Mouse (Mus musculus): ENCODE measurements around the gene Misp. TPM values are rescaled to one million over a fixed set of nuclear protein-coding genes. Genes with fewer than 3 reads are reported as not detected.

Misp gene
- not detected for polyA plus RNA-seq (2015; fragmentation: Illumina TruSeq; extraction: RNeasy Lipid Tissue Mini Kit (QIAGEN cat#74804); ENCODE audit: insufficient read depth, low replicate concordance)

GRCm38 (mm10) chr10:79820782-79821181, at the start of gene Misp:
Misp (plus strand) TSS chr10:79820989.

DNA sequence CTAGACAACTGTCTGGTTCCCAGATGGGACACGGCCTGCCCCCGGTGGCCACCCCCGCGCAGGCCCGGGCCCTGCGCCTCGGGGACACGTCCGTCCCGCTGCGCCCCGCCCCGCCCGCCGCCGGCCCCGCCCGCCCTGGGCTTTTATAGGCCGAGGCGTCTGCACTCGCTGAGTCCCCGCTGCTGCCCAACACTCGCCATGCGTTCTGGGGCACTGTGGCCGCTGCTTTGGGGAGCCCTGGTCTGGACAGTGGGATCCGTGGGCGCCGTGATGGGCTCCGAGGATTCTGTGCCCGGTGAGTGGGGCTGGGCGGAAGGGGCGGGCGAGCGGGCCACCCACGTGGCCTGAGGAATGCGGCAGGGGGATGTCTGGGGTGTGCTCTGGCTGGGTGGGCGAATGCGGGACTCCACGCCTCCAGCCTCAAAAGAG, 43.7 kb upstream of the Misp start, which contains the start of gene Fstl3:
Gene Fstl3 (plus strand): TSS at position 170 of the 429 bp plus-strand sequence.

DNA sequence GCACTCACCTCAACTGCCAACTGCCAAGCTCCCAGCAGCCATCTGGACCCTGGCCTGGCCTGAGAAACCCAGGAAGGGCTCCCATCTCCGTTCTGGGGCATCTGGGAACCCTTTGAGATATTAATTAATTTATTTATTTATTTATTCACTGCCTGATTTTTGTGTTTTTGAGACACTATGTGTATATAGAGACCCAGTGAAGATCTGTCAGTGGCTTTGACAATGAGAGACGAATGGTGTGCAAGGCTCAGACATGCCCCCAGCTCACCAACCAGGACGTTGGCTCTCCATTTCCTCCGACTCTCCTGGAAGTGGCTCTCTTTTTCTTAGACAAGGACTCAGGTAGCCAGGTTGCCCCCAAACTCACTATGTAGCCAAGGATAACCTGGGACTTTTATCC, 29.9 kb upstream of the Misp start, which contains the start of gene Prss57:
Gene Prss57 (minus strand): TSS at position 101 of the 400 bp plus-strand sequence.

GRCm38 (mm10) chr10:79793051-79793737, 27.6 kb upstream of the Misp start, which contains the start of gene Palm:
Palm (plus strand) TSS chr10:79793572.

GRCm38 (mm10) chr10:79853860-79854795, 33.3 kb downstream of the Misp start, which contains the start of gene Ptbp1:
Ptbp1 (plus strand) TSS chr10:79854427.

GRCm38 (mm10) chr10:79874290-79874862, 53.6 kb downstream of the Misp start, which contains the start of the genes Prtn3 and Plppr3:
Prtn3 (plus strand) TSS chr10:79874476.
Plppr3 (minus strand) TSS chr10:79874634.

Other genes with a start within 250 kb of the Misp start
- not detected for gene Theg, start 233.7 kb upstream of the Misp start, polyA plus RNA-seq (2015; fragmentation: Illumina TruSeq; extraction: RNeasy Lipid Tissue Mini Kit (QIAGEN cat#74804); ENCODE audit: insufficient read depth, low replicate concordance)
- gene C2cd4c, start 207.0 kb upstream of the Misp start, polyA plus RNA-seq (2015; fragmentation: Illumina TruSeq; extraction: RNeasy Lipid Tissue Mini Kit (QIAGEN cat#74804); ENCODE audit: insufficient read depth, low replicate concordance): not detected
- gene Shc2, start 183.1 kb upstream of the Misp start, polyA plus RNA-seq (2015; fragmentation: Illumina TruSeq; extraction: RNeasy Lipid Tissue Mini Kit (QIAGEN cat#74804); ENCODE audit: insufficient read depth, low replicate concordance): 0.62 TPM
- gene Odf3l2, start 175.3 kb upstream of the Misp start, polyA plus RNA-seq (2015; fragmentation: Illumina TruSeq; extraction: RNeasy Lipid Tissue Mini Kit (QIAGEN cat#74804); ENCODE audit: insufficient read depth, low replicate concordance): not detected
- gene Madcam1, start 156.4 kb upstream of the Misp start, polyA plus RNA-seq (2015; fragmentation: Illumina TruSeq; extraction: RNeasy Lipid Tissue Mini Kit (QIAGEN cat#74804); ENCODE audit: insufficient read depth, low replicate concordance): 8.2 TPM
- gene Tpgs1, start 151.6 kb upstream of the Misp start, polyA plus RNA-seq (2015; fragmentation: Illumina TruSeq; extraction: RNeasy Lipid Tissue Mini Kit (QIAGEN cat#74804); ENCODE audit: insufficient read depth, low replicate concordance): 6.4 TPM
- gene Cdc34, start 138.8 kb upstream of the Misp start, polyA plus RNA-seq (2015; fragmentation: Illumina TruSeq; extraction: RNeasy Lipid Tissue Mini Kit (QIAGEN cat#74804); ENCODE audit: insufficient read depth, low replicate concordance): 43.0 TPM
- gene Gzmm, start 132.0 kb upstream of the Misp start, polyA plus RNA-seq (2015; fragmentation: Illumina TruSeq; extraction: RNeasy Lipid Tissue Mini Kit (QIAGEN cat#74804); ENCODE audit: insufficient read depth, low replicate concordance): 1.5 TPM
- gene Bsg, start 116.5 kb upstream of the Misp start, polyA plus RNA-seq (2015; fragmentation: Illumina TruSeq; extraction: RNeasy Lipid Tissue Mini Kit (QIAGEN cat#74804); ENCODE audit: insufficient read depth, low replicate concordance): 159 TPM
- gene Hcn2, start 104.4 kb upstream of the Misp start, polyA plus RNA-seq (2015; fragmentation: Illumina TruSeq; extraction: RNeasy Lipid Tissue Mini Kit (QIAGEN cat#74804); ENCODE audit: insufficient read depth, low replicate concordance): not detected
- 16.0 TPM for gene Polrmt, start 74.4 kb upstream of the Misp start, polyA plus RNA-seq (2015; fragmentation: Illumina TruSeq; extraction: RNeasy Lipid Tissue Mini Kit (QIAGEN cat#74804); ENCODE audit: insufficient read depth, low replicate concordance)
- not detected for gene Fgf22, start 65.9 kb upstream of the Misp start, polyA plus RNA-seq (2015; fragmentation: Illumina TruSeq; extraction: RNeasy Lipid Tissue Mini Kit (QIAGEN cat#74804); ENCODE audit: insufficient read depth, low replicate concordance)
- gene Rnf126, start 54.0 kb upstream of the Misp start, polyA plus RNA-seq (2015; fragmentation: Illumina TruSeq; extraction: RNeasy Lipid Tissue Mini Kit (QIAGEN cat#74804); ENCODE audit: insufficient read depth, low replicate concordance): 5.5 TPM
- 1.2 TPM for gene Fstl3, start 43.7 kb upstream of the Misp start, polyA plus RNA-seq (2015; fragmentation: Illumina TruSeq; extraction: RNeasy Lipid Tissue Mini Kit (QIAGEN cat#74804); ENCODE audit: insufficient read depth, low replicate concordance)
- gene Prss57, start 30.0 kb upstream of the Misp start, polyA plus RNA-seq (2015; fragmentation: Illumina TruSeq; extraction: RNeasy Lipid Tissue Mini Kit (QIAGEN cat#74804); ENCODE audit: insufficient read depth, low replicate concordance): 0.25 TPM
- 3.1 TPM for gene Palm, start 27.4 kb upstream of the Misp start, polyA plus RNA-seq (2015; fragmentation: Illumina TruSeq; extraction: RNeasy Lipid Tissue Mini Kit (QIAGEN cat#74804); ENCODE audit: insufficient read depth, low replicate concordance)
- 156 TPM for gene Ptbp1, start 33.4 kb downstream of the Misp start, polyA plus RNA-seq (2015; fragmentation: Illumina TruSeq; extraction: RNeasy Lipid Tissue Mini Kit (QIAGEN cat#74804); ENCODE audit: insufficient read depth, low replicate concordance)
- gene Prtn3, start 53.5 kb downstream of the Misp start, polyA plus RNA-seq (2015; fragmentation: Illumina TruSeq; extraction: RNeasy Lipid Tissue Mini Kit (QIAGEN cat#74804); ENCODE audit: insufficient read depth, low replicate concordance): not detected
- 0.47 TPM for gene Plppr3, start 53.6 kb downstream of the Misp start, polyA plus RNA-seq (2015; fragmentation: Illumina TruSeq; extraction: RNeasy Lipid Tissue Mini Kit (QIAGEN cat#74804); ENCODE audit: insufficient read depth, low replicate concordance)
- 0.35 TPM for gene Elane, start 65.3 kb downstream of the Misp start, polyA plus RNA-seq (2015; fragmentation: Illumina TruSeq; extraction: RNeasy Lipid Tissue Mini Kit (QIAGEN cat#74804); ENCODE audit: insufficient read depth, low replicate concordance)
- gene Cfd, start 69.9 kb downstream of the Misp start, polyA plus RNA-seq (2015; fragmentation: Illumina TruSeq; extraction: RNeasy Lipid Tissue Mini Kit (QIAGEN cat#74804); ENCODE audit: insufficient read depth, low replicate concordance): 1.0 TPM
- 3.4 TPM for gene Med16, start 87.9 kb downstream of the Misp start, polyA plus RNA-seq (2015; fragmentation: Illumina TruSeq; extraction: RNeasy Lipid Tissue Mini Kit (QIAGEN cat#74804); ENCODE audit: insufficient read depth, low replicate concordance)
- not detected for gene Gm26602, start 89.9 kb downstream of the Misp start, polyA plus RNA-seq (2015; fragmentation: Illumina TruSeq; extraction: RNeasy Lipid Tissue Mini Kit (QIAGEN cat#74804); ENCODE audit: insufficient read depth, low replicate concordance)
- 0.33 TPM for gene Kiss1r, start 96.0 kb downstream of the Misp start, polyA plus RNA-seq (2015; fragmentation: Illumina TruSeq; extraction: RNeasy Lipid Tissue Mini Kit (QIAGEN cat#74804); ENCODE audit: insufficient read depth, low replicate concordance)
- 52.3 TPM for gene R3hdm4, start 100.2 kb downstream of the Misp start, polyA plus RNA-seq (2015; fragmentation: Illumina TruSeq; extraction: RNeasy Lipid Tissue Mini Kit (QIAGEN cat#74804); ENCODE audit: insufficient read depth, low replicate concordance)
- 8.9 TPM for gene Arid3a, start 106.1 kb downstream of the Misp start, polyA plus RNA-seq (2015; fragmentation: Illumina TruSeq; extraction: RNeasy Lipid Tissue Mini Kit (QIAGEN cat#74804); ENCODE audit: insufficient read depth, low replicate concordance)
- gene Wdr18, start 139.2 kb downstream of the Misp start, polyA plus RNA-seq (2015; fragmentation: Illumina TruSeq; extraction: RNeasy Lipid Tissue Mini Kit (QIAGEN cat#74804); ENCODE audit: insufficient read depth, low replicate concordance): 10.6 TPM
- not detected for gene Grin3b, start 149.7 kb downstream of the Misp start, polyA plus RNA-seq (2015; fragmentation: Illumina TruSeq; extraction: RNeasy Lipid Tissue Mini Kit (QIAGEN cat#74804); ENCODE audit: insufficient read depth, low replicate concordance)
- gene Tmem259, start 163.3 kb downstream of the Misp start, polyA plus RNA-seq (2015; fragmentation: Illumina TruSeq; extraction: RNeasy Lipid Tissue Mini Kit (QIAGEN cat#74804); ENCODE audit: insufficient read depth, low replicate concordance): 23.2 TPM
- 160 TPM for gene Cnn2, start 167.6 kb downstream of the Misp start, polyA plus RNA-seq (2015; fragmentation: Illumina TruSeq; extraction: RNeasy Lipid Tissue Mini Kit (QIAGEN cat#74804); ENCODE audit: insufficient read depth, low replicate concordance)
- 10.9 TPM for gene Abca7, start 175.5 kb downstream of the Misp start, polyA plus RNA-seq (2015; fragmentation: Illumina TruSeq; extraction: RNeasy Lipid Tissue Mini Kit (QIAGEN cat#74804); ENCODE audit: insufficient read depth, low replicate concordance)
- 93.1 TPM for gene Arhgap45, start 195.7 kb downstream of the Misp start, polyA plus RNA-seq (2015; fragmentation: Illumina TruSeq; extraction: RNeasy Lipid Tissue Mini Kit (QIAGEN cat#74804); ENCODE audit: insufficient read depth, low replicate concordance)
- 19.3 TPM for gene Polr2e, start 218.8 kb downstream of the Misp start, polyA plus RNA-seq (2015; fragmentation: Illumina TruSeq; extraction: RNeasy Lipid Tissue Mini Kit (QIAGEN cat#74804); ENCODE audit: insufficient read depth, low replicate concordance)
- gene Gpx4, start 226.2 kb downstream of the Misp start, polyA plus RNA-seq (2015; fragmentation: Illumina TruSeq; extraction: RNeasy Lipid Tissue Mini Kit (QIAGEN cat#74804); ENCODE audit: insufficient read depth, low replicate concordance): 128 TPM

All from spleen, adult 10 weeks (tissue).